Mouse (Mus musculus) lung, postnatal 0 days (tissue): ENCODE measurements around the gene Cep112. TPM values are rescaled to one million over a fixed set of nuclear protein-coding genes. Genes with fewer than 3 reads are reported as not detected.

Experiments used
- ATAC-seq: fragments of 200-750 bp; cut with Nextera tagmentation; 2 replicates; pipeline ENCODE4 v1.8.0; 2017; ENCODE audit warnings: moderate library complexity
- DNase-seq: peaks from one replicate; pipeline ENCODE4 v3.0.0-alpha.2; 2016; ENCODE audit warnings: low spot score
- H3K27ac ChIP-seq: fragments of 300-500 bp; sonication (generic); 2 replicates; pipeline ENCODE4 v1.5.1; 2014; ENCODE audit warnings: antibody characterized with exemption, mild to moderate bottlenecking, low read length, mixed read lengths
- H3K27me3 ChIP-seq: fragments of 300-500 bp; sonication (generic); replicated peaks from 2 replicates; pipeline ENCODE4 v1.6.1; 2014; ENCODE audit warnings: low read length, mixed read lengths; ENCODE audit not compliant: insufficient read depth
- H3K36me3 ChIP-seq: fragments of 300-500 bp; sonication (generic); 2 replicates; pipeline ENCODE4 v1.6.1; 2014; ENCODE audit warnings: low read length, mixed read lengths; ENCODE audit not compliant: insufficient read depth
- H3K4me1 ChIP-seq: fragments of 300-500 bp; sonication (generic); 2 replicates; pipeline ENCODE4 v1.6.1; 2014; ENCODE audit warnings: antibody characterized with exemption, low read depth, low read length, mixed read lengths; ENCODE audit not compliant: insufficient read depth
- H3K4me2 ChIP-seq: fragments of 300-500 bp; sonication (generic); replicated peaks from 2 replicates; pipeline ENCODE4 v1.6.1; 2014; ENCODE audit warnings: low read depth, mild to moderate bottlenecking, low read length, moderate library complexity, mixed read lengths
- H3K4me3 ChIP-seq: fragments of 300-500 bp; sonication (generic); 2 replicates; pipeline ENCODE4 v1.5.1; 2014; ENCODE audit warnings: low read depth, low read length
- H3K9ac ChIP-seq: fragments of 300-500 bp; sonication (generic); replicated peaks from 2 replicates; pipeline ENCODE4 v1.6.1; 2014; ENCODE audit warnings: low read depth, mild to moderate bottlenecking
- H3K9me3 ChIP-seq: fragments of 300-500 bp; sonication (generic); 2 replicates; pipeline ENCODE4 v1.6.1; 2016; ENCODE audit warnings: low read length, mixed read lengths
- CTCF ChIP-seq: IDR thresholded peaks from 2 replicates; pipeline ENCODE4 v1.5.1; 2016; ENCODE audit warnings: antibody characterized with exemption, mild to moderate bottlenecking
- EP300 ChIP-seq: IDR thresholded peaks from 2 replicates; pipeline ENCODE4 v1.6.1; 2016; ENCODE audit warnings: antibody characterized with exemption, mild to moderate bottlenecking, control low read depth
- WGBS: fragments of 180-500 bp; shearing (Covaris S2); extraction: QIAGEN DNeasy Blood & Tissue Kit; methylation state at CpG from one replicate; pipeline ENCODE4 v1.1.7; 2014; 5-methylcytosine and 5-hydroxymethylcytosine counted together
- polyA plus RNA-seq: library from polyadenylated mRNA; unstranded; fragments of >200 nt; fragmentation: Nextera tagmentation; extraction: Ambion mirVana; gene quantifications from 2 replicates; pipeline ENCODE4 v1.2.1, GENCODE M21; 2015

Gene Cep112
- polyA plus RNA-seq, 1 experiment from 2014 or later = 6.4 TPM

GRCm38 (mm10) chr11:108419242-108419641 lies 5.8 kb upstream of the Cep112 start:
- no peak for TF ChIP-seq EP300
- TF ChIP-seq CTCF = no peak
- Histone ChIP-seq H3K9me3 (no peaks in the 10 kb centered on the region), H3K4me2 (no peak overlapping the region), H3K4me3 (no peak overlapping the region), H3K36me3 (no peaks in the 10 kb centered on the region), H3K9ac (no peak overlapping the region), H3K27me3 (no peaks in the 10 kb centered on the region), H3K4me1 (no peaks in the 10 kb centered on the region), H3K27ac (no peak overlapping the region)
- DNase-seq (no peak), ATAC-seq (no peak)
- WGBS = 77% methylated on average over 6 of the region's 6 CpGs

DNA sequence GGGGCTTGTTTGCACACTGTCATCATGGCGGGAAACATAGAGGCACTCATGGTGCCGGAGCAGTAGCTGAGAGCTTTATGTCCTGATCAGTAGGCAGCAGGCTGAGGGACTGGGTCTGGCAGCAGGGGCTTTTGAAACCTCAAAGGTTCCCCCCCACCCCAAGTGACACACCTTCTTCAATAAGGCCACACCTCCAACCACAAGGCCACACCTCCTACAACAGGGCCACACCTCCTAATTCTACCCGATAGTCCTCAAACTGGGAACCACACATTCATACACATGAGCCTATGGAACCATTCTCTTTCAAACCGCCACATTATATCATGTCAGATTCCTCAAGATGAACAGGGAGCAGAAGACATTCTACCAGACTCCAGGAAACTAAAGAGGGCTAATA lies 4.2 kb upstream of the Cep112 start:
- TF ChIP-seq EP300 (no peak), CTCF (no peak)
- no peaks in the 10 kb centered on the region for H3K36me3 ChIP-seq
- no peak overlapping the region for H3K27ac ChIP-seq
- H3K4me2 ChIP-seq = no peak overlapping the region
- no peak overlapping the region for H3K9ac ChIP-seq
- 61% methylated on average over 4 of the region's 4 CpGs for WGBS
- H3K4me3 ChIP-seq = no peak overlapping the region
- H3K9me3 ChIP-seq = no peaks in the 10 kb centered on the region
- DNase-seq (no peak), ATAC-seq (no peak)
- H3K4me1 ChIP-seq = no peaks in the 10 kb centered on the region
- H3K27me3 ChIP-seq = no peaks in the 10 kb centered on the region

DNA sequence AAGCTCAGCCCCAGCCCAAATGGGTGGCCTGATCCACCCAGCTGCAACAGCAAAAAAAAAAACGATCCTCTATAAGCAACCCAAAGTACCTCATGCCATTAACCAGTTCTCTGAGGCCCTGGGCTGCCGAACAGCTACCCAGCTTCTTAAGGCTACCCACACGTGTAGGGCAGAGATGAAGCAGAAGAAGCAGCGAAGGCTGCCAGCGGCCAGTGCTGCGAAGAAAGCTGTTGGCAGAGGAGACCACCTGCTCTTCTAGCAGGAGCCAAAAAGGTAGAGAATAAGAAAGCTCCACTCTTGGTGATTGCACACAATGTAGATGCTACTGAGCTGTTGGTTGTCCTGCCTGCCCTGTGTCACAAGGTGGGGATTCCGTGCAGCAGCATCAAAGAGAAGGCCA lies 1.8 kb upstream of the Cep112 start:
- no peaks in the 10 kb centered on the region for H3K27me3 ChIP-seq
- DNase-seq = no peak
- no peaks in the 10 kb centered on the region for H3K36me3 ChIP-seq
- H3K27ac ChIP-seq = no peak overlapping the region
- no peak for ATAC-seq
- H3K9me3 ChIP-seq = no peaks in the 10 kb centered on the region
- no peak overlapping the region for H3K9ac ChIP-seq
- no peak overlapping the region for H3K4me3 ChIP-seq
- no peak for TF ChIP-seq EP300
- no peak for TF ChIP-seq CTCF
- H3K4me1 ChIP-seq = no peaks in the 10 kb centered on the region
- 74% methylated on average over 7 of the region's 7 CpGs for whole genome bisulfite sequencing
- no peak overlapping the region for H3K4me2 ChIP-seq

- Histone ChIP-seq H3K27me3 (no peaks in the 10 kb centered on the region), H3K9me3 (no peaks in the 10 kb centered on the region), H3K9ac (no peak overlapping the region), H3K36me3 (no peaks in the 10 kb centered on the region), H3K27ac (no peak overlapping the region), H3K4me3 (peak overlapping the region; percentile 74; the same call in 1 of the 2 replicates), H3K4me2 (peak overlapping the region; percentile 92), H3K4me1 (no peaks in the 10 kb centered on the region)
- no peak for DNase-seq
- WGBS = 16% methylated on average over 5 of the region's 5 CpGs
- TF ChIP-seq CTCF (no peak), EP300 (no peak)
- no peak for ATAC-seq
Measured at GRCm38 (mm10) chr11:108424111-108424510, 881 bp upstream of the Cep112 start.

DNA sequence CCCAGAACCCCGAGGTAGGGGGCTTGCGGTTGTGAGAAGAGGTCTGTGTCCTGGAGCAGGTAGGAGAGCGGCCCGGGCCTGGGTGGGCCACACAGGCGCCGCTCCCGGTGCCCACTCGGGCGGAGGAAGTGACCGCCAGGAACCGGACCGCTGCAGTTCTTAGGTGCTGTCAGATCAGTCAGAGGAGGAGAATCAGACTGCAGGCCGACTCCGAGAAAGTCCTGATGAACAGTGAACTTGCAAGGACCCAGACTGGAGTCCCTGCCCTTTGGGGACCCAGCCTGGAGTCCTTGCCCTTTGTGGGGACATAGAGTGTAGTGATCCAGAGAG lies 565 bp downstream of the Cep112 start:
- Histone ChIP-seq H3K4me1 (no peaks in the 10 kb centered on the region), H3K27me3 (no peaks in the 10 kb centered on the region), H3K36me3 (no peaks in the 10 kb centered on the region), H3K27ac (peak overlapping the region; percentile 59; the same call in 1 of the 2 replicates), H3K4me2 (peak overlapping the region; percentile 92), H3K4me3 (peak overlapping the region; percentile 74), H3K9ac (peak overlapping the region; percentile 82), H3K9me3 (no peaks in the 10 kb centered on the region)
- ATAC-seq (peak; percentile 18; the same call in 1 of the 2 replicates), DNase-seq (peak; percentile 43)
- TF ChIP-seq CTCF (no peak), EP300 (no peak)
- WGBS = 1% methylated on average over 14 of the region's 14 CpGs

DNA sequence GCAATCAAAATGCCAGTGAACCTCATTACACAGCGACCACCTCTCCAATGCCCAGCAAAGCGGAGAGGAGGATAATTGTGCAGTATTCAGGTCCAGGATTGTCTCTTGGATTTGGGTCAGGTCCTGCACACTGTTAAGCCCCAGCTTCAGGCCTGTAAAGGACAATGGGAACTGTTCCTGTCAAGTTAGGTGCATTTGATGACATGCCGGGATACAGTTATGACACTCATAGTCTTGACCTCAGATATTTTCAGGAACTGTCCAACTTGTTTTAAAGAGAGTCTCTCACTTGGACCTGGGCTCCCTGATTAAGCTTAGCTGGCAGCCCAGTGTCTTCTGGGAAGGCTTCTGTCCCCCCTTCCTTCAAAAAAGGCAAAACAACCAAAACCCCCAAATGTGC lies 1.1 kb downstream of the Cep112 start:
- H3K4me2 ChIP-seq = peak overlapping the region; percentile 92; the same call in 1 of the 2 replicates
- H3K4me1 ChIP-seq = no peaks in the 10 kb centered on the region
- DNase-seq (no peak), ATAC-seq (no peak)
- 84% methylated on average over 3 of the region's 3 CpGs for WGBS
- H3K9me3 ChIP-seq = no peaks in the 10 kb centered on the region
- H3K36me3 ChIP-seq = no peaks in the 10 kb centered on the region
- no peak overlapping the region for H3K27ac ChIP-seq
- TF ChIP-seq CTCF (no peak), EP300 (no peak)
- H3K9ac ChIP-seq = no peak overlapping the region
- H3K27me3 ChIP-seq = no peaks in the 10 kb centered on the region
- no peak overlapping the region for H3K4me3 ChIP-seq

DNA sequence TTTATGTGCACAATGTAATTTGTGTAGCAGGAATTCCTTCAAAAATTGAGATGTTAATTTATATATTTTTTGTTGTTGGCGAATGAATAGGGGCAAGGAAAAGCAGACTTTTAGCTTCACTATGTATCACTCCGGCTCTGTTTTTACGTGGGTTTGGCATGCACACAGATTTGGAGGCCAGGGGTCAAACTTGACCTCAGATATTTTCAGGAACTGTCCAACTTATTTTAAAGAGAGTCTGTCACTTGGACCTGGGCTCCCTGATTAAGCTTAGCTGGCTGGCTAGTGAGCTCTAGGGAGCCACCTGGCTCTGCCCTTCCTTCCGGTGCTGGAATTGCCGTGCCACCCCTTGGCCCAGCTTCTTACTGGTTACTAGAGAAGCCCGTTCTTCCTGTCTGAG lies 2.2 kb downstream of the Cep112 start:
- Histone ChIP-seq H3K27ac (no peak overlapping the region), H3K4me1 (no peaks in the 10 kb centered on the region), H3K9ac (no peak overlapping the region), H3K36me3 (no peaks in the 10 kb centered on the region), H3K27me3 (no peaks in the 10 kb centered on the region), H3K4me2 (no peak overlapping the region), H3K4me3 (no peak overlapping the region), H3K9me3 (no peaks in the 10 kb centered on the region)
- ATAC-seq = no peak
- TF ChIP-seq EP300 (no peak), CTCF (no peak)
- no peak for DNase-seq
- 53% methylated on average over 6 of the region's 6 CpGs for WGBS
